Mouse (Mus musculus) adrenal gland, adult 8-10 months (tissue): Measurements from ENCODE around the gene Cgrrf1. TPM values are rescaled to one million over a fixed set of nuclear protein-coding genes. Genes with fewer than 3 reads are reported as not detected.
"Not testable (repeated sequence)": the region's sequence is repeated elsewhere in the genome, so short reads cannot be mapped to it uniquely, and the experiment has no call there.

ENCODE experiments used
- DNase-seq: peaks from one replicate; pipeline ENCODE4 v3.0.0; 2022
- total RNA-seq, 4 experiments: library from RNA; stranded (reverse); gene quantifications; 2 replicates each; pipeline ENCODE4 v1.2.4; 2022

The Cgrrf1 gene
- 10 to 100 TPM; 45.7 to 61.9 (median 57.2) TPM for total RNA-seq

DNA sequence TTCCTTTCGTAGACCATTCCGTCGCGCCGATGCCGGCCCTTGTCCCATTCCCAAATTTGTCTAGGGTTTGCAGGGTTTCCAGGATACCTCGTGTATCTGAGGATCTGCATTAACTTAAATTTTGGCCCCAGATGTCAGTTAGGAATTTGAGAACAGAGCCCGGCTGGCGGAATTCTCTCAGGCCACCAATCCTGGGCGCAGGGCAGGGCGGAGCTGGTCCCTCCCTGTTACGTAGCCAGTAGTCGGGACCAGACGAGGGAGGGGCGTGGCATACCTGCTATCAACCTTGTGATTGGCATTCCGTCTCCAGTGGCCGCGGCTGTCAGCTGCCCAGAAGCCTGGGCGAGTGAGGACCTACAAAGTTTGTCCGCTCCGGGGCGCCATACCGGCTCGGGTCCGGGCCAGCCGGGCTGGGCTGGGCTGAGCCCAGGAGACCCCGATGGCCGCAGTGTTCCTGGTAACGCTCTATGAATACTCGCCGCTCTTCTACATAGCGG is at the start of gene Cgrrf1:
TSS of gene Cgrrf1 (plus strand) at position 289 of the 497 bp plus-strand sequence.
- peak; percentile 97 for DNase-seq

DNA sequence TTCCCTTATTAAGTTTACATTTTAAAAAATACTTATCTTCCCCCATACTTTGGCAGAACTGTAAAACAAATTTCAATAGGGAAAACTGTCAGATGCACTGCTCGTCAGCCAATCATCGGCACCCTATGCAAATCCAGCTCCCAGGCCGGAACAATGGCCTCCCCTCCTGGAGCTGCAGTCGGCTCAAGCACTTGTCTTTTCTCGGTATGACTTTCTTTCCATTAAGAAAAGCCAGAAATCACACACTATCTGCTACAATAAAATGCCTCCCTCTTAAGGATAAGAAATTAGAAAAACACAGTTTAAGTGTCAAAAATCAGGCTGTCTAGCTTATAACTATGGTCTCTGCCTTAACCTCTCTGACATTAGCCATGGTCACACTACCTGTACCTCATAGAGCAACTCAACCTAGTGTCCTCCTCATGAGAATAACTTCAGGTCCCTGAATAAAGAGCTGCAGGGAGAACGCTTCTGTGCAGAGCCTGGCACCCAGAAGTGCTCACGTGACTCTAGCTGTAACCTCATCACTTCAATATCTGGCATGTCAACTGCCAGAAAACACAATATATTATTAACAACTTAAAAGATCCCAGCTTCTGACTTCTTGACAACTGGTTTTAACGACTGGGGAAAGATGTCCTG is 49.6 kb upstream of the Cgrrf1 start:
- DNase-seq = no peak

DNA sequence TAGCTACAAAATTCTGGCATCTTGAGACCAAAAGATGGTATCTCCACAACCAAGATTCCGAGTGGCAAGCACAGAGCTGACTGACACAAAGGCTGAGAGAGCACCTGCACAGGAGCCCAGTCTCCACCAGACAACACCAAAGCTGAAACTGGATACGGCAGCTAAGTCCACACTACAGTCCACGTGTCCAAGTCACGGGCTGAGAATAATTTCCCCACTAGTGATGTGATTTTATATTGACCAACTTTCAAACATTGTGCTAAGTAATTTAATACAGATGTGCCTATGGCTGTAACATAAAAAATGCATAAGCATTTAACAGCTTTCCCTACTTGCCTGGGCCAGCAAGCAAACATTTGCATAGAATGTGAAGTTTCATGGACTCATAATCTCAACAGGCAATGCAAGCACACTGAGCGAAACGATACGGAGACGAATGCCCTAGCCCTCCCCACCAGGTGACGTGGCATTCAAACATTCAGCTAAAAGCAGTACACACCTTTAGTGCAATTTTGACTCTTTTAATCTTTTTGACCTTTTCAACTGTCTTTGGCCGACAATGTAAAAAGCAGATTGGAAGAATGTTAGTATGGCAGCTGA is 48.5 kb upstream of the Cgrrf1 start:
- DNase-seq = no peak

DNA sequence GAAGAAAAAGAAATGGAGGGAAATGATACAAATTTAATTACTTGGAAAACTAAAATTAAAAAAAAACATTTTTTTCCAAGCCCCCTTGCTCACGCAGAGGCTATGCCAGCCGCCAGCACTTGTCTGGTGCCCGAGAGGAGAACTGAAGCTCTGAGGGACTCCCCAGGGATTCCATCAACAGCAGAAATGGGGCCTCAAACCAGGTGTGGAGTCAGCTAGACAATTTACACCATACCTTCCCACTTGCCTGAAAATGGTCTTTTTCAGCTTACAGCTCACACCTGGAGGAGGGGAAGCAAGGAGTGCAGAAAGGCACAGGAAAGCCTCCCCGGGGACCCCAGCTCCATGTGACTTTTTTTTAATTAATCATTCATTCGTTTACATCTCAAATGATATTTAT is 46.7 kb upstream of the Cgrrf1 start:
- no peak for DNase-seq

DNA sequence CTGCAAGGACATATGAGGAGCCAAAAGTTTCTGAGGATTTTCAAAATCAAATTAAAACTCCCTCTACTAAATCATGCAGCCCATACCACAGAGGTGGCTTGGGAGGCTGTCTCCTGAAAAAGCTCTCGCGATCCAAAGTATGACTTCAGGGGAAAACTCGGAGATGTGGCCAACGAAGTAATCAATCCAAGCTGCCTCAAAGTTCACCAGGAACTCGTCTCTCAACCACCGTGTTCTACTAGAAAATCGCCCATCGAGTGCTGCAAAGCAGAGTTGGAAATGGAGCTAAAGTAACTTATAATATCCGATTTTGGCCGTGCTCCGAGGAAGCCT is 44.5 kb upstream of the Cgrrf1 start:
- DNase-seq = no peak

DNA sequence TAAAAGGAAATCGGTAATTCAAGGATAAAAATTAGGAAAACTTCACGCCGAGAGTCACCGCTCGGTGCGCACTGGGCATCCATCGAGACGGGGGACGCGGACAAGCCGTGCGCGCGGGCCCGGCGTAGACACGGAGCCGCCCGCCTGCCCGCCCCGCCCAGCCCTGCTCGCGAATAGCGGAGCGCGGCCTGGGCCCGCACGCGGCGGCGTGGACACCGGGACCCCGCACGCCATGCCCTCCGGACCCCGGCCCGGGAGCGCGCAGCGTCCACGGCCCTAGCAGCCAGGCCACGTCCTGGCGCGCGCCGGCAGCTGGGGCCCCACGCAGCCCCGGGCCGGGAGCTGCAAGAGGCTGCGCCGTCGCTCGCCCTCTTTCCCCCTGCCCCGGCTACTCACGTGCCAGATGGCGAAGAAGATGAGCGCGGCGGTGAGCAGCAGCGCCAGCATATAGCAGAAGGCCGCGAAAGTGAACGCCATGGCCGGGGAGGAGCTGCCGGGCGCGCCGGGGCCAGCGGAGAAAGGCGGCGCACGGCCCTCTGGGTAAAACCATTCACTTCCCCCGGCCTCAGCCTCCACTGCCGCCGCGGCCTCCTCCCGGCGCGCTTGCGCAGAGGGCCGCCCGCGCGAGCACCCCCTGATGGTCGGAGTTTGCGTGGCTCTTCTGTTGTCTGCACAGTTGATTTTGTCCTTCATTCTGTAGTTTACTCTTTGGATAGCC is 44.0 kb upstream of the Cgrrf1 start, which contains the start of gene Cnih1:
TSS of gene Cnih1 (minus strand) at position 625 of the 718 bp plus-strand sequence.
- peak; percentile 87 for DNase-seq

DNA sequence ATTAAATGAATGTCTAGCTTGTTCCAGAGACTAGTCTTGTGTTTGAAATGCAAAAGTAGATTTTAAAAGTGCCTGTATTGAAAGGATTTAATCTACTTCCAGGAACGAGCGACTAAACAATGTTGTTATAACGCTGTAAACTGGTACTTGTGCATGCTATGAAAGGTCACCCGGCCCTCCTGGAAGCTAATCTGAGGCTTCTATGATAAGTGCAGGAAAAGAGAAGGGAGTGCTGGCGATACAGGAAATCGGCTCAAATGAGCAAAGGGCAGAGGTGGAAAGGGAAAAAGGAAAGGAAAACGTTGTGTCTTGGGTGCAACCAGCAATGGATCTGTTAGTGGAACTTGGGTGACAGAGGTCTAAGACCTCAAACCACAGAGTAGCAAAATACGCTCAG is 43.4 kb upstream of the Cgrrf1 start:
- no peak for DNase-seq

DNA sequence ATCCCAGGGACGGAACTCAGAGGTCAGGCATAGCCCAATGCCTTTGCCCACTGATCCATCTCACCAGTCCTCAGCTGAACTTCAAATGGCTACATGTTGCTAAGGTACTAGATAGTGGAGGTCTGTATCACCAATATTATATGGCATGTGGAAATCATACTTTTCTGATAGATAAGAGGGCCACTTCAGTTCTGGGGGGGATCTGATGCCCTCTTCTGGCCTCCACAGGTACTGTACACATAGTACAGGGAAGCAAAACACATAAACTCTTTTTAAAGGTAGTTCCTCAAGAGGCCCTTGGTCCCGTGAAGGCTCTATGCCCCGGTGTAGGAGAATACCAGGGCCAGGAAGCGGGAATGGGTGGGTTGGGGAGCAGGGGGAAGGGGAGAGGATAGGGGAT is 41.6 kb upstream of the Cgrrf1 start:
- no peak for DNase-seq

DNA sequence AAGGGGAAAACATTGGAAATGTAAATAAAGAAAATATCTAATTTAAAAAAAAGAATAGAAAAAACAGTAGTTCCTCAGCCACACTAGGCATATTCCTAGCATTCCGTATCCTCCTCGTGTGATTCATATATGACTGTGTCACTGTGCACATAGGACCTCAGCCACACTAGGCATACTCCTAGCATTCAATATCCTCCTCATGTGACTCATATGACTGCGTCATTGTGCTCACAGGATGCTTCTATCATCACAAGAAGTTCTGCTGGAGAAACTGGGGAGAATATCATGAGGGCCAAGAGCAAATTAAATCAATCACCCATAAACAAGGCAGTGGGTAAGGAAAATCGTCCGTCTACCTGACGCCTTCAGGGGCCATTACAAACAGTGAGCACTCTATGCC is 41.2 kb upstream of the Cgrrf1 start:
- no peak for DNase-seq

DNA sequence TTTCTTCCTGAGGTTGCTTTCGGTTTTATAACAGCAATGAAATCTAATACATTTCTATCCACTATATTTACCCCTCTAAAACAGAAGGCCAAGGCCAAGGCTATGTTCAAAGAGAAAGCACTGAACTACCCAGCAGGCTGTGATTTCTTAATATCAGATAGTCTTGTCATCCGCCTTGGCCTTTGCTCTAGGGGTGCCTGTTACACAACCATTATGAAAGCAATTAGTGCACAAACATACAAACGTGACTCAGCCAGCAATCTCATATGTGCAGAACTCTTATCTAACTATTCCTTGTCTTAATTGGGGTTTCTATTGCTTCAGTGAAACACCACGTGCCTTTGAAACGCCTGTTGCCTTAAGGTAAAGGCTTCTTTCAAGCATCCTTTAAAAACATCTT is 37.8 kb upstream of the Cgrrf1 start:
- peak; percentile 81 for DNase-seq

DNA sequence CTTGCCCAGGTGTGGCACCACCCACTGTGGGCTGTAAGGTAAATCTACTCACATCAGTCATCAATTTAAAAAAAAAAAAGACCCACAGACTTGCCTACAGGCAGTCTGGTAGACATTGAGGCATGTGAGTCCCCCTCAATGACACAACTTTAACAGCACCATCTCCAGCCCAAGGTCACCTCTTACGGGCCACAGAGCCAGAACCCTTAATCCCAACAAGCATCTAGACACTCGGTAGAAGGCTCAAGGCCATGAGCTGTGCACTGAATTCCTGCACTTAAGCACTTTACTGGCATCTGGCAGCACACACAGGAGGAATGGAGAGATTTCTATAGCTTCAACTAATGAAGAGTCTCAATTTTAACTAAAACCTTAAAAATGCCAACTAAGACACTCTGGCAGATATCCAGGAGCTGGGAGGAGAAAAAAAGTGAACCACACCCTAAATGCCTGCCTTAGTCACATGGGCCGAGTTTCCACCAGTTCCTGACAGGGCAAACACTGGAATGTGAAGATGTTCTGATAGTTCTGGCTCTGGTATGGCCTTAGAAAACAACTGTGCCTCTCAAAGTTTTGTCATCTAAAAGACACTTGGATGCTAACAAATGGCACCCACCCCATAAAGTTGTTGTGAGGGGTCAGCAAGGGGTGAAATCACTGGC is 31.1 kb upstream of the Cgrrf1 start:
- DNase-seq = no peak

DNA sequence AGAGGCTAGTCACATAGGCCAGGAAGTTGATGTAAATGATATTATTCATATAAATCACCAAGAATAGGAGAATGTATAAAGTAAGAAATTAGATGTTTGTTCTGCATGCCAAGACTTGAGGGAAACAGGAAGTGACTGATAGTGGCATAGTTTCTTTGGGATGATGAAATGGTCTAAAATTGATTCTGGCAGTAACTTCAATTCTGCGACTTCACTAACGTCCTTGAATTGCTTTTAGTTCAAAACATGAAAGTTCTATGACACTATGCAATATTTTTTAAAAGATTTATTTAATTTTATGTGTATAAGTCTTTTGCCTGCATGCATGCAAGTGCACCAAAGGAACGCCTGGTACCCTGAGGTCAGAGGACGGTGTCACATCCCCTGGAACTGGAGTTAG is 28.7 kb upstream of the Cgrrf1 start:
- no peak for DNase-seq

DNA sequence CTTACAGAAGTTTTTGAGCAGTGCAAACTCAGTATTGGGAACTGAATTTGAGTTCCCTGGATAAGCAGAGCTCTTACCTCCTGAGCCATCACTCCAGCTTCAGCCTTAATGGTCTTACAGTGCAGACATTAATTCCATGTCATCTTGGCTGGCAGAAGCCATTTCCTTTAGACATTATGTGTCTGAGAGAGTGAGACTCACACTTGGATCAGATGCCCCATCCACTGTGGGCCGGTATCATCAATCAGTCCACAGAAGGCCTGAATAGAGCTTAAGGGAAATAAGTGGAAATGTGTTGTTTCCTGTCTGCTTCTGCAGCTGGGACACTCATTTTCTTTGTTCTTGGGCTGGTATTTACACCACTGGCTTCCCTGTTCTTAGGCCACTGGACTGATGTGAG is 28.1 kb upstream of the Cgrrf1 start:
- no peak for DNase-seq

DNA sequence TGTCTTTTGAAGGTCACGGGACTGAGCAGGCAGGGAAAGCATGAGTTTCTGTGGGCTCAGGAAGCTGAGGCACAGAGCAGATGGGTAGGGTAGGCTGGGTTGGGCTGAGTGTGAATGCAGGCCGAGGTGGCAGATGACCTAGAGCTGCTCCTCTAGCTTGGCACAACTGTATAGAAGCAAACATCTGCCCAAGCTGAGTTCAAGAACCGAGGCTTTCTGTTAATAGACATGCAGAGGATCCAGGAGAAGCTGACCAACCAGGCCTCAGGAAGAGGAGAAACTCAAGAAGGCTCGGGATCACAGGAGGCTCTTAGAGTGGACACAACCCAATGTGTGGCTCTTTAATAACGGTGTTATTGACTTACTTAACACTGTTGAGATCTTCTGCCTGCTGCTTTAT is 25.7 kb upstream of the Cgrrf1 start:
- DNase-seq = no peak

DNA sequence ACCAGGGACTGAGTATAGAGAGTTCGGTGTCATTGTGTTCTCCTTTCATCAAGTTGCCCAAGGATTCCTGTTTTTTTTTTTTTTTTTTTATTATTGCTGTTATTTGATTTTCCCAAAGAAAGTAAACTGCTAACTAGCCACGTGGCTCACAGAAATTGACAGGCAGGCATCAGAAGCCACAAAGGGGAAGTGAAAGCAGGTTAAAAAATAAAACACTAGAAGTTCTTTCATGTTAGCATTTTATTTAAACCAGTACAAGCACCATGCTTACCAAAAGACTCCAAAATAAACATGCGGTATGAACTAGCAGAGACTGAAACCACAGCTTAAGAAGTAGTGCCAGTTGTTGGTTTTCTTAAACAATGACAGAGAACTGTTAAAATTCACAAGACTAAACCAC is 24.0 kb upstream of the Cgrrf1 start:
- DNase-seq = no peak

DNA sequence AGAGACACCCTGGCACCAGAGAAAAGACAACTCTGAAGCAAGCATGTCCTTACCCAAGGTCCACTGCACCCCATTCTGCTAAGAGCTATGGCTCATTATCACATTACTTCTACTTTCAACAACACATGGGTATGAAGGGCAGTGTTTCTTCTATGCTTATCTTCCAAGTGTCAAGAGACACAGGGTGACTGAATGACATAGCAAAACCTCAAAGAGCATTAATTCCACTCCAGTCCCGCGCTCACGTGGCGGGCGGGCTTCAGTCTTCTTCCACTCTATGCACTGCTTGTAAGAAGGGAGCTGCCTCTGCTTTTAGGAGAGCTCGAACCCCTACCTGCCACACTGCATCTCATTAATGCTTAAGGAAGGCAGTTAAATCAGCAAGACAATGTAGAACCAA is 16.3 kb upstream of the Cgrrf1 start:
- no peak for DNase-seq

DNA sequence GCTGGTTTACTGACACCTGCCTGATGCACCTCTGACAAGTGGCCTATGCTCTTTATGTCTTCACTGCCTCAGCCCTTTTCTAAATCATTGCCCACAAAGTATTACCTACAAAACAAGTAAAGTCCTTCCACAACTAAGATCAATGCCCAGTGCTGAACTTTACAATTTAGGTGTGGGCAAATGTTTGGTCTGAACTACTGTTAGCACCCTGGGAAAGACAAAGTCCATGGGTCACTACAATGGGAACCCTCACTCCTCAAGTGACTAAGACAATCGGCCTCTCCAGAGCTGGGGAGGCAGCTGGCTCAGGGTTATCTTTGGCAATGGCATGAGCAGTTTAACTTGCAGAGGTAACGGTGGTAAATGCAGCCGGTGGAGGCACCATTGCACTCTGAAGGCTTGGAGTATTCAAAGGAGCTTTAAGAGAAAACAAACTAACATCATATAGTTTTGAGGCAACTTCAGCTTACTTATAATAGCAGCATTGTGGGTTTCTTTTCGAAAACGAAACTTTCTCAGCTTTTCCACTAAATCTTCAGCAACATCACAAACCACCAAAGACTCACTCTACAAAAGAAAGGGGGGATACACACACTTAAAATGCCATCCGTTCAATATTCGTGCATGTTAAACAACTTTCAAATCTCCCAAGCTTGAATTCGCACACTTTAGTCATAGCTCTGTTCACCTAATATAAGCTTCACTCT is 14.9 kb upstream of the Cgrrf1 start:
- DNase-seq = no peak

DNA sequence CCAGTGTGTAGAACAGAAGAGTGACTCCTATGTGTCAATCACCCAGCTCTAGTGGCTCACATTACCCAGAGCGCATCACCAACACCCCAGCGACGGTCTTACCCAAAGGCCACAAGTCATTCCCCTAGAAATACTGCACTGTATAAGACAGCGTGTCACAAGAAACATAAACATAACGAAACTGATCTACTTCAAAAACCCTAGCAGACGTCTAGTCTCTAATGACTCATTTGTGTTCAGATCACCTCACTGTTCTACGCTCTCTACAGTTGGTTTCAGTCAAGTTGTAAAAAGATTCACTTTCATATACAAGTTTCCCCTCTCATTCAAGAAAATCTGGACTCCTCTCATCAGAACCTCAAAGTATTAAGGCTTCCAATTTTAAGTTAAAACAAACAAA is 13.2 kb upstream of the Cgrrf1 start:
- DNase-seq = no peak

DNA sequence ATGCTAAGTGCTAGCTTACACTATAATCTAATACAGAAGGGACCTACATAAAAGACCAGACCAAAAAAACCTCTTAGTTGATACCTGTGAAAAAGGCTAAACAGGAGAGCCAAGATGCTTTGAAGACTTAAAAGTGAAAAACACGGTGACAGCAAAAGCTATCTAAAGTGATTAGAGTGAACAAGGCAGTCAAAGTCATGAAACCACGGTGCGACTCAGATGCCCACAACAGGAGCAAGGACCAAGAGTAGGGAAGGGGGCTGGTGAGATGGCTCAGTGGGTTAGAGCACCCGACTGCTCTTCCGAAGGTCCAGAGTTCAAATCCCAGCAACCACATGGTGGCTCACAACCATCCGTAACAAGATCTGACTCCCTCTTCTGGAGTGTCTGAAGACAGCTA is 12.0 kb upstream of the Cgrrf1 start:
- DNase-seq = not testable (repeated sequence)

DNA sequence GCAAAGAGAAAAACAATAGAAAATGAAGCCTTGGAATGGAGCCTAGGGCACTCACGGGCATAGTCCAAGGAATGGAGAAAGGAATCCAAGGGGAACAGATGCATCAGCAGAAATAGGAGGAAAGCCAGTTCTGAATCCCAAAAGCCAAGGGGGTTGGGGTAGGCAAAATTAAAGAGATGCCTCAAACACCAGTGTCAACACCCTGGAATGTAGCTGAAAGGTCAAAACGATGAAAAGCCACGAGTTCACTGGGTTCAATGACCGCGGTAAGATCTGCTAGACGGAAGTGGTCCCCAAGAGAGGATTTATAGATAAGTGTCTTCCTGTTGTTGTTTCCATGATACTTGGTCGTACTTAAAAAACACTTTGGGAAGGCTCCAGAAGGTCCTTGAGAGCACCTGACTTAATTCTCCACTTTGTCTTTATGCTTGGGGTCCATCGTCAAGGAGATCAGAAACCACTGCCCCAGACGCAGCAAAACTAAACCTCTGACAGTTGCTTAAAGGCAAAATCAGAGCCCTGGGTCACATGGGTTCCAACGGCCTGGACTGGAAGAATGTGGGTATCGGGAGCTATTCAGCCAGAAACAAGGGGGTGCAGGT is 10.6 kb upstream of the Cgrrf1 start:
- DNase-seq = peak; percentile 31

DNA sequence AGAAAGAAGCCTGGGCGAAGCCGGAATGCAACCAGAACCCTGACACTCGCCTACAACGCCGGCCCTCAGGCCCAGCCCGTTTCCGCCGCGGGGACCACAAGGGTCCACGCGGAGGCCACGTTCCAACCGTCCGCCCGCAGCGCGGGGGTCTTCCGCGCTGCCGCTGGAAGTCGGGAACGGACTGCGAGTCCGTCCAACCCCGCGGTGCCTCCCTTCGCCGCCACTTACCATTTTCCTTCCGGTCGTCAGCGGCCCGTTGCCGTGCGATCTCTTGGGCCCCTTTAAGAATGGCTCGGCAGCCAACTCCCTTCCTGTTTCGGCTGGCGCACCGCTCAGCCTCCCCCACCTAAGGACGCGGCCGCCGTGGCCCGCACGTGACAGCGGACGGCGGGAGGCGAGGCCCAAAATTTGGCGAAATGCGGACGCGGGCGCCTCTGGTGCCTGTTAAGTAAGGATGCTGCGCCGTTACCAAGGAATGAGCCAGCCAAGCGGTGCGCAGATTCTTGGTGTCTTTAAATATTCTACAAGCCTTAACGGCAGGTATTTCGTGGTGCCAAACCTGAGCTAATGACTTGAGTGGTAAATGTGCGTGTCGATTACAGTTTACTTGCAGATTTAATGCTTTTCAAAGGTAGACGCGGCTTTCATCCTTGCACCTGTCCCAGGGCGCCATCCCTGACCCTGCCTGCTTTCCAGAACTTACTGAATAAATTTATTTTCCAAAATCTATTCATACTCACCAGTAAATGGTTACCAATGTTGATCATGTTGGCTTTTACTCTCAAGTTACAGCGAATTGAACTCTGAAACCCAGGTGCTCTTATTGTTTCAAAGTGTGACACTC is 9.8 kb upstream of the Cgrrf1 start, which contains the start of gene Gmfb:
TSS of gene Gmfb (minus strand) at position 370 of the 844 bp plus-strand sequence.
- DNase-seq = peak; percentile 92
